Mouse (Mus musculus): ENCODE data around the gene Tmem273. TPM values are rescaled to one million over a fixed set of nuclear protein-coding genes. Genes with fewer than 3 reads are reported as not detected.
A peak's percentile ranks its signal among the peaks of the same experiment; 100 is the strongest.

Tmem273 gene
- polyA plus RNA-seq, 1 experiment from 2014 or later = 1.1 TPM

DNA sequence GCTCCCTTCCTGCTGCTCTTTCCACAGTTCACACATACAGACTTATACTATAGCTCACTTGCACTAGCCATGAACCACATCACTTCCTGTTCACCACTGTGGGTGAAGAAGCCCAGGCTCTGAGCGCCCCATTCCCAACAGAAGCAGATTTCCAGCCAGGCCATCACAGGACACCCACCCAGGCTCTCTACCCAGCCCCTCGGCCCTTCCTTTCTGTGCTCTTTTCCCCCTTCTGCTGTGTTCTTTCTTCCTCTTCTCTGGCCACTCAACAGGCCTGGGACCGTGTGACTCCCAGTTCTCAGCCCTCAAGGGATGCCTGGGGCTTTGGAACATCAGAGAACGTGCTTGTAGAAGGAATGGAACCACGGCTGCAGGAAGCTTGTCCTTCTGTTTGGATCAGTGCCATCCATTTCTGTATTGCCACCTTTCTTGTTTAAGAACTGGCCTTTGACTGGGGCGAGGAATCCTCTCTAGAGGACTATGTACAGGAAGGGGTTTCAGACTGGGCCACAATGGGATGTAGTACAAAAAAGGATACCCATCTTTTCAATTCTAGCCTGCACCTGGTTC is 73.3 kb downstream of the Tmem273 start:
- ATAC-seq (no peak), DNase-seq (no peak)
- H3K27me3 ChIP-seq (ENCODE audit: insufficient read depth, low read length) = peaks cover 14% of the 10 kb centered on the region
- no peak overlapping the region for H3K4me2 ChIP-seq (ENCODE audit: low read depth, low read length)
- 0 out of 2 replicates have a peak, but pooled peaks cover 3% of the 10 kb centered on the region for H3K4me1 ChIP-seq (ENCODE audit: insufficient read depth)
- no peak overlapping the region for H3K9ac ChIP-seq (replicated peaks)
- H3K9me3 ChIP-seq (ENCODE audit: low read length) = no peaks in the 10 kb centered on the region
- H3K36me3 ChIP-seq (replicated peaks; ENCODE audit: insufficient read depth, low read length) = no peaks in the 10 kb centered on the region
- TF ChIP-seq EP300 (IDR thresholded peaks at IDR 0.05; ENCODE audit: low read depth) (no peak), CTCF (IDR thresholded peaks at IDR 0.05; ENCODE audit: low read depth) (no peak)
- 52% methylated on average over 6 of the region's 6 CpGs for WGBS (ENCODE audit: insufficient replicate concordance)
- H3K4me3 ChIP-seq (ENCODE audit: low read depth, low read length) = no peak overlapping the region
- peak overlapping the region; percentile 48; the same call in 1 of the 2 replicates for H3K27ac ChIP-seq (ENCODE audit: low read depth)

DNA sequence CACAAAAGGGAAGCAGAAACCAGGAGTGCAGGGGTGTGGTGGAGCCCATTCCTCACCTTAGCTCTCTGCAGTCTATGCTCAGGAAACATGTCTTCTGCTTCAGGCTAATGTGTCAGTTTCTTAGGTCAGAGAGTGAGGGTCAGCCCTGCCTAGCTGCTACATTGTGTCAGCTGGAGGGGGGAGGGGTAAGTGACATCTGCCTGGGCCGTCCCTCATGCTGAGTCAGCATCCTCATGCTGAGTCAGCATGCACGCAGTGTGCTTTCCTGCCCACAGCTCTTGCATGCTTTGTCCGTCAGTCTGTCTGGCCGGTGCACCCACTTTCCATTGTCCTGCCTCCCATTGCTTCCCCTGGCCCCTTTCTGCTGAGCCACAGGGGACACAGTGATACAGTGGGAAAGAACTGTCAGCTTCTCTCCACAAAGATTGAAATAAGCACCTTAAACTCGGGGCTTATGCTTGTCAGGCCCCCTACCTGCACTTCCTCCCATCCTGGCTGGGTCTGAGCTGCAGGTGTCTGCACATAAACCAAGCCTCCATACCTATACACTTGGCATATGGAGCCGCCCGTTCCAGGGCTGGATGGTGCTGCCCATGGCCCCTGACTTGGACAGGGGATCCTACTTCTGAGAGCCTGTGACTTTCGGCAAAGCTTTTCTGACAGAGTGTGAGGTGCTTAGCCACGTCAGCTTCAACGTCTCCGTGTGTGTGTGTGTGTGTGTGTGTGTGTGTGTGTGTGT is 74.2 kb downstream of the Tmem273 start:
- peak; percentile 37; the same call in 1 of the 2 replicates for ATAC-seq
- H3K27me3 ChIP-seq (ENCODE audit: insufficient read depth, low read length) = peaks cover 14% of the 10 kb centered on the region
- 42% methylated on average over 11 of the region's 11 CpGs for WGBS (ENCODE audit: insufficient replicate concordance)
- H3K36me3 ChIP-seq (replicated peaks; ENCODE audit: insufficient read depth, low read length) = no peaks in the 10 kb centered on the region
- TF ChIP-seq CTCF (IDR thresholded peaks at IDR 0.05; ENCODE audit: low read depth) = no peak
- no peak for TF ChIP-seq EP300 (IDR thresholded peaks at IDR 0.05; ENCODE audit: low read depth)
- no peaks in the 10 kb centered on the region for H3K9me3 ChIP-seq (ENCODE audit: low read length)
- peak overlapping the region; percentile 48 for H3K27ac ChIP-seq (ENCODE audit: low read depth)
- no peak overlapping the region for H3K4me2 ChIP-seq (ENCODE audit: low read depth, low read length)
- no peak overlapping the region for H3K4me3 ChIP-seq (ENCODE audit: low read depth, low read length)
- H3K4me1 ChIP-seq (ENCODE audit: insufficient read depth) = 0 out of 2 replicates have a peak, but pooled peaks cover 3% of the 10 kb centered on the region
- peak; percentile 33 for DNase-seq
- no peak overlapping the region for H3K9ac ChIP-seq (replicated peaks)

DNA sequence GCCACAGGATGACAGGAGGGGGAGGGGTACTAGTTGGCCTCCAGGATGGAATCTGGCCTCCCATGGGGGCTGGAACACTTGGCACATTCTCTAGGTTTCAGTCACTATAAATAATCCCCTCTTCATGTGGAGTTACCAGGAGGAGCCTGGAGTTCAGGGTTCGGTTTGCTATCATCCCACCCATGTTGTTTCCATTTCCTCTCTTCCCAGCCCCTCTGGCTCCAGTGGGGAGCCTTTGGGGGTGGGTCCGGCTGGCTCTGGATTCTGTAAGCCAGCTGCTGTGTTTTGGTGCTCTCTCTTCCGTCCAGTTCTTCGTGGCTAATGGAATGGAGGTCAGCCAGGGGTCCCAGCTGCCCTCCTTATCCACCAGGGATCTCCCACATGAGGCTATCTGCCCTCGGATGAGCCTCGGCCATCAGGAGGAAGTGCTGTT is 75.4 kb downstream of the Tmem273 start:
- 32% methylated on average over 6 of the region's 6 CpGs for WGBS (ENCODE audit: insufficient replicate concordance)
- Histone ChIP-seq H3K4me1 (ENCODE audit: insufficient read depth) (0 out of 2 replicates have a peak, but pooled peaks cover 3% of the 10 kb centered on the region), H3K27me3 (ENCODE audit: insufficient read depth, low read length) (peaks cover 9% of the 10 kb centered on the region), H3K9me3 (ENCODE audit: low read length) (no peaks in the 10 kb centered on the region), H3K4me3 (ENCODE audit: low read depth, low read length) (no peak overlapping the region), H3K27ac (ENCODE audit: low read depth) (peak overlapping the region; percentile 57; the same call in 1 of the 2 replicates), H3K9ac (replicated peaks) (no peak overlapping the region), H3K4me2 (ENCODE audit: low read depth, low read length) (no peak overlapping the region), H3K36me3 (replicated peaks; ENCODE audit: insufficient read depth, low read length) (no peaks in the 10 kb centered on the region)
- peak; percentile 51 for ATAC-seq
- no peak for DNase-seq
- TF ChIP-seq CTCF (IDR thresholded peaks at IDR 0.05; ENCODE audit: low read depth) (no peak), EP300 (IDR thresholded peaks at IDR 0.05; ENCODE audit: low read depth) (no peak)

GRCm38 (mm10) chr14:32861656-32862055 is 75.9 kb downstream of the Tmem273 start:
- DNase-seq (no peak), ATAC-seq (no peak)
- TF ChIP-seq CTCF (IDR thresholded peaks at IDR 0.05; ENCODE audit: low read depth) = no peak
- TF ChIP-seq EP300 (IDR thresholded peaks at IDR 0.05; ENCODE audit: low read depth) = no peak
- H3K4me3 ChIP-seq (ENCODE audit: low read depth, low read length) = no peak overlapping the region
- peaks cover 5% of the 10 kb centered on the region for H3K27me3 ChIP-seq (ENCODE audit: insufficient read depth, low read length)
- H3K4me2 ChIP-seq (ENCODE audit: low read depth, low read length) = no peak overlapping the region
- H3K9me3 ChIP-seq (ENCODE audit: low read length) = no peaks in the 10 kb centered on the region
- H3K9ac ChIP-seq (replicated peaks) = no peak overlapping the region
- H3K36me3 ChIP-seq (replicated peaks; ENCODE audit: insufficient read depth, low read length) = no peaks in the 10 kb centered on the region
- WGBS (ENCODE audit: insufficient replicate concordance) = 52% methylated on average over 2 of the region's 2 CpGs
- no peaks in the 10 kb centered on the region for H3K4me1 ChIP-seq (ENCODE audit: insufficient read depth)
- peak overlapping the region; percentile 57; the same call in 1 of the 2 replicates for H3K27ac ChIP-seq (ENCODE audit: low read depth)

DNA sequence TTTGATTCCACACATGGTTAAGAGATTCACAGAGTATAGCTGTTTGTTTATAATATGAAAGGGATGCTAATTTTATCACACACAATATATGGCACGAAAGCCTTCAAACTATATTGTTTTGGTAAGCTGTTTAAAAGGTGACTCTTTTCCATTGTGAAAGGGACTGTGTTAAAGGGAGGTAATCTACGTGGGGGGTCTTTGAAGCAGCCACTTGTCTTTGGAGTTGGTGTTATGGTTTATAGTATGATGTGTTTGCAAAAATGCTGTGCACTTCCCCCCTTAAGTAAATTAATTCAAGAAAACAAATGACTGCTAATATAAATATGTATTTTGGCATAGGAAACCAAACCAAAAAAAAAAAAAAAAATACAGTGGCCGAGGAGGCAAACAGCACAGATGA is 79.6 kb downstream of the Tmem273 start:
- TF ChIP-seq EP300 (IDR thresholded peaks at IDR 0.05; ENCODE audit: low read depth) (no peak), CTCF (IDR thresholded peaks at IDR 0.05; ENCODE audit: low read depth) (no peak)
- ATAC-seq (no peak), DNase-seq (no peak)
- Histone ChIP-seq H3K4me3 (ENCODE audit: low read depth, low read length) (no peak overlapping the region), H3K9me3 (ENCODE audit: low read length) (no peaks in the 10 kb centered on the region), H3K4me1 (ENCODE audit: insufficient read depth) (no peaks in the 10 kb centered on the region), H3K27me3 (ENCODE audit: insufficient read depth, low read length) (no peaks in the 10 kb centered on the region), H3K36me3 (replicated peaks; ENCODE audit: insufficient read depth, low read length) (no peaks in the 10 kb centered on the region), H3K4me2 (ENCODE audit: low read depth, low read length) (no peak overlapping the region), H3K27ac (ENCODE audit: low read depth) (no peak overlapping the region), H3K9ac (replicated peaks) (no peak overlapping the region)
- 73% methylated on average over 3 of the region's 3 CpGs for WGBS (ENCODE audit: insufficient replicate concordance)

Other genes starting within 250 kb of the Tmem273 start
- gene Prrxl1, start 186.6 kb upstream of the Tmem273 start, polyA plus RNA-seq (2015; fragmentation: Nextera tagmentation; extraction: Ambion mirVana) = 0.05 TPM in 1 of 2 replicates, not detected in the other
- gene 3425401B19Rik, start 100.7 kb upstream of the Tmem273 start, polyA plus RNA-seq (2015; fragmentation: Nextera tagmentation; extraction: Ambion mirVana) = 0.12 and 0.14 TPM in 2 replicates
- 0.06 and 0.11 TPM in 2 replicates for gene Fam170b, start 48.0 kb downstream of the Tmem273 start, polyA plus RNA-seq (2015; fragmentation: Nextera tagmentation; extraction: Ambion mirVana)
- gene Vstm4, start 70.8 kb downstream of the Tmem273 start, polyA plus RNA-seq (2015; fragmentation: Nextera tagmentation; extraction: Ambion mirVana) = 5.9 and 6.0 TPM in 2 replicates
- 0.06 and 0.11 TPM in 2 replicates for gene Lrrc18, start 205.4 kb downstream of the Tmem273 start, polyA plus RNA-seq (2015; fragmentation: Nextera tagmentation; extraction: Ambion mirVana)